Mouse (Mus musculus) lung, postnatal 0 days (tissue): ENCODE measurements around the gene Mtr.

ENCODE experiments used
- CTCF ChIP-seq: IDR thresholded peaks from 2 replicates; pipeline ENCODE4 v1.5.1; 2016; ENCODE audit warnings: antibody characterized with exemption, mild to moderate bottlenecking
- EP300 ChIP-seq: IDR thresholded peaks from 2 replicates; pipeline ENCODE4 v1.6.1; 2016; ENCODE audit warnings: antibody characterized with exemption, mild to moderate bottlenecking, control low read depth

- no peak for TF ChIP-seq CTCF
- no peak for TF ChIP-seq EP300
These were observed 69.1 kb downstream of the Mtr start for GRCm38 (mm10) chr13:12188804-12189203.
